Mouse (Mus musculus) liver, adult 2 months (tissue): ENCODE results near the gene Mrm3. TPM values are rescaled to one million over a fixed set of nuclear protein-coding genes. Genes with fewer than 3 reads are reported as not detected.

Experiments used
- DNase-seq: peaks from one replicate; pipeline ENCODE4 v3.0.0-alpha.2; 2011; ENCODE audit warnings: low read depth, low spot score; ENCODE audit errors: extremely low read depth
- H3K27ac ChIP-seq: fragments of 200-500 bp; replicated peaks from 2 replicates; pipeline ENCODE4 v1.5.1; 2012; ENCODE audit warnings: low read depth, mild to moderate bottlenecking, control low read depth, inconsistent platforms, low read length; ENCODE audit not compliant: insufficient read depth
- H3K27me3 ChIP-seq: fragments of 200-500 bp; 2 replicates; pipeline ENCODE4 v1.6.1; 2012; ENCODE audit warnings: mild to moderate bottlenecking, moderate library complexity, low read length, inconsistent platforms; ENCODE audit not compliant: control insufficient read depth, insufficient read depth
- H3K36me3 ChIP-seq: fragments of 200-500 bp; 2 replicates; pipeline ENCODE4 v1.6.1; 2012; ENCODE audit warnings: low read length, inconsistent platforms; ENCODE audit not compliant: control insufficient read depth, insufficient read depth
- H3K4me1 ChIP-seq: fragments of 200-500 bp; 2 replicates; pipeline ENCODE4 v1.6.1; 2011; ENCODE audit warnings: low read length; ENCODE audit not compliant: control insufficient read depth, insufficient read depth
- H3K4me3 ChIP-seq: fragments of 200-500 bp; 2 replicates; pipeline ENCODE4 v1.5.1; 2011; ENCODE audit warnings: low read depth, mild to moderate bottlenecking, control low read depth, low read length, moderate library complexity; ENCODE audit not compliant: insufficient read depth
- H3K79me2 ChIP-seq: fragments of 200-500 bp; 2 replicates; pipeline ENCODE4 v1.6.1; 2012; ENCODE audit warnings: inconsistent platforms, mild to moderate bottlenecking, low read length, moderate library complexity; ENCODE audit not compliant: control insufficient read depth, insufficient read depth
- H3K9ac ChIP-seq: fragments of 200-500 bp; 2 replicates; pipeline ENCODE4 v1.6.1; 2012; ENCODE audit warnings: low read depth, mild to moderate bottlenecking, control low read depth, inconsistent platforms, low read length
- CTCF ChIP-seq: fragments of 200-500 bp; IDR thresholded peaks from 2 replicates; pipeline ENCODE4 v1.5.1; 2011; ENCODE audit warnings: low read depth, low read length, control low read depth
- POLR2A ChIP-seq: fragments of 200-500 bp; IDR thresholded peaks from 2 replicates; pipeline ENCODE4 v1.6.1; 2011; ENCODE audit warnings: low read length, control low read depth; ENCODE audit not compliant: insufficient read depth; ENCODE audit errors: extremely low read depth
- WGBS: fragments of 180-500 bp; shearing (Covaris S2); methylation state at CpG from one replicate; pipeline ENCODE4 v1.1.7; 2018; 5-methylcytosine and 5-hydroxymethylcytosine counted together
- polyA plus RNA-seq: library from polyadenylated mRNA; depleted of rRNA; stranded (reverse); fragments of >200 nt; gene quantifications from 2 replicates; pipeline ENCODE4 v1.2.3, GENCODE M21; 2012; rRNA removed
- total RNA-seq: library from RNA; depleted of rRNA; stranded (reverse); fragments of >200 nt; gene quantifications from 2 replicates; pipeline ENCODE4 v1.2.3, GENCODE M21; 2014; rRNA removed

Mrm3 gene
- total RNA-seq (7.9 and 10.1 TPM in 2 replicates), polyA plus RNA-seq (7.1 and 7.8 TPM in 2 replicates)

DNA sequence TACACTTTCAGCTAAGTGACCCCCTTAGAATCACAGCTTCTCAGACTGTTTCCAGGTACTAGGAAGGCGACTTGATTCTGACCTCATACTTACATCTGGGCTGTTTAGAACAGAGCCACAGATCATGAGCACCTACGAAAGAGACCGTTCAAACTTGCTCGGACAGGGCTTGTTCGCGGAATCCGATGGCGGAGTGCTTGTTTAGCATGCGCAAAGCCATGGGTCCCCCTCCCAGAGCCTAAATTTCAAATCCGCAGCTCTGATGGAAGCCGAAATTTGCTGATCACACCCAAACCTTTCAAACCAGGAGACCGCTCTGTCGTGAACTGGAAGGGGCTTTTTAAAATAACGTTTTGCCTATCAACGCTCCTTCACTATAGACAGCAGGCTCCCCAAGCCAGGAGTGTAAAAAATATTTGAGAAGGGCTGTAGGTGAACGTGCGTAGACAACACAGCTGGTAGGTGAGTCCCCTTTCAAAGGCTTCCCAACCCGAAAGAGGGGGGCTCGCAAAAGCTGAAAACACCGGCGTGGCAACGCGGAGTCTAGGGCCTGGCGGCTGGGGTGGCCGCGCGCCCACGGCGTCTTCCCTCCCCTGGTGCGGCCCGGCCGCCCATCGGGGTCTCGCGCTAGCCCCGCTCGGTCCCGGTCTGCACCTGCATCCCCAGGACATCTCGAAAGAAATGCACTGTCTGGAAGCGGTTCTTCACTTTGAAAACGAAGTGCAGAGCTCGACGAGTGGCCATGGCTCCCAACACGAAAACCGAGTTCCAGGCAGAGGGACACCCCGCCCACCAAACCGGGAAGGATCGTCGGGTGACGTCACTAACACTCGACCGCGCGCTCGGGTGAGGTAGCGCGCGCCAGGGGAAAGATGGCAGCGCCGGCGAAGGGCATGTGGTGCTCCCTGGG is at the start of gene Mrm3, which contains the start of gene Glod4:
Gene Mrm3 (plus strand): TSS at position 815 of the 910 bp plus-strand sequence.
Gene Glod4 (minus strand): TSS at position 825 of the 910 bp plus-strand sequence.
- Histone ChIP-seq H3K4me3 (peak within 1 kb of the TSS; percentile 92), H3K4me1 (peaks cover 7% of the 10 kb centered on the region), H3K36me3 (peaks cover 11% of the 10 kb centered on the region), H3K27me3 (no peaks in the 10 kb centered on the region), H3K79me2 (peaks cover 7% of the 10 kb centered on the region; the same call in 1 of the 2 replicates), H3K27ac (no peak within 1 kb of the TSS; the same call in 1 of the 2 replicates), H3K9ac (peak within 1 kb of the TSS; percentile 82)
- under 1% methylated on average over 61 of the region's 61 CpGs for WGBS
- DNase-seq: peak; percentile 66
- 0 out of 2 replicates have a peak, but pooled peaks have one; percentile 48 for TF ChIP-seq POLR2A
- no peak for TF ChIP-seq CTCF

GRCm38 (mm10) chr11:76196275-76196976 is 47.1 kb upstream of the Mrm3 start:
- 60% methylated on average over 8 of the region's 8 CpGs for WGBS
- Histone ChIP-seq H3K36me3 (no peaks in the 10 kb centered on the region), H3K4me1 (no peaks in the 10 kb centered on the region), H3K27me3 (no peaks in the 10 kb centered on the region), H3K27ac (no peak overlapping the region), H3K9ac (no peak overlapping the region), H3K79me2 (no peaks in the 10 kb centered on the region; the same call in 1 of the 2 replicates), H3K4me3 (no peak overlapping the region)
- TF ChIP-seq CTCF (no peak), POLR2A (no peak)
- no peak for DNase-seq

DNA sequence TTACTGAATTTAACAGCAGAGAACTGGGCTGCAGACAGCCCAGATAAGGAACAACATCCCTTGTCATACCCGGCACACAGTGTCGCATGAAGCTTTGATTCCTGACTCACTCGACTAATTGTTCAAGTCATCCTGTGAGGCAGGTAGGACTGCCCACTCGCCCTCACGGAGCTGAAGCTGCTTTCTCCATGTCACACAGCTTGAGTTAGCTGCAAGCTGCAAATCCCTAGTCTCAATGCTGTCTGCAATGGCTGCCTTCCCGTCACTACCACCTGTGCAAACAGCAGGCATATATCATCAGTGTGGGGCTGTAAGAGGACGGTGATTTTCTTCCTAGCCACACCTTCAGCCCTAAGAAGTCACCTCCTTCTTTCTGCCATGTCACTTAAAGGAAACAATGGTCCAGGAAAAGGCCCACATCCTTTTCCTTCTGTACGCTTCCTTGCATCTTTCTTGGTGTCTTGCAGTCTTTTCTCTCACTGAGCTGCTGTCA is 46.5 kb upstream of the Mrm3 start:
- no peak overlapping the region for H3K9ac ChIP-seq
- no peak overlapping the region for H3K27ac ChIP-seq
- no peaks in the 10 kb centered on the region for H3K27me3 ChIP-seq
- DNase-seq: no peak
- no peaks in the 10 kb centered on the region for H3K36me3 ChIP-seq
- no peak overlapping the region for H3K4me3 ChIP-seq
- no peak for TF ChIP-seq POLR2A
- no peak for TF ChIP-seq CTCF
- WGBS: 76% methylated on average over 8 of the region's 8 CpGs
- no peaks in the 10 kb centered on the region for H3K79me2 ChIP-seq
- H3K4me1 ChIP-seq: no peaks in the 10 kb centered on the region

GRCm38 (mm10) chr11:76201761-76202674 is 41.5 kb upstream of the Mrm3 start:
- WGBS: under 1% methylated on average over 90 of the region's 90 CpGs
- Histone ChIP-seq H3K27ac (no peak overlapping the region; the same call in 1 of the 2 replicates), H3K4me1 (peaks cover 3% of the 10 kb centered on the region; the same call in 1 of the 2 replicates), H3K79me2 (no peaks in the 10 kb centered on the region), H3K4me3 (peak overlapping the region; percentile 66), H3K27me3 (peaks cover 4% of the 10 kb centered on the region; the same call in 1 of the 2 replicates), H3K9ac (peak overlapping the region; percentile 74), H3K36me3 (no peaks in the 10 kb centered on the region)
- 0 out of 2 replicates have a peak, but pooled peaks have one; percentile 17 for TF ChIP-seq POLR2A
- no peak for TF ChIP-seq CTCF
- DNase-seq: peak; percentile 24

GRCm38 (mm10) chr11:76206793-76207192 is 36.7 kb upstream of the Mrm3 start:
- Histone ChIP-seq H3K27me3 (peaks cover 4% of the 10 kb centered on the region; the same call in 1 of the 2 replicates), H3K9ac (no peak overlapping the region), H3K27ac (no peak overlapping the region), H3K4me3 (no peak overlapping the region), H3K36me3 (no peaks in the 10 kb centered on the region), H3K79me2 (no peaks in the 10 kb centered on the region), H3K4me1 (peaks cover 3% of the 10 kb centered on the region; the same call in 1 of the 2 replicates)
- TF ChIP-seq POLR2A: no peak
- no peak for TF ChIP-seq CTCF
- 86% methylated on average over 5 of the region's 5 CpGs for WGBS
- DNase-seq: no peak
